Mouse (Mus musculus) forebrain, embryonic 15.5 days (tissue): ENCODE results near the gene Dapk3. TPM values are rescaled to one million over a fixed set of nuclear protein-coding genes. Genes with fewer than 3 reads are reported as not detected.

Source experiments
- ATAC-seq: fragments of 200-750 bp; cut with Nextera tagmentation; replicated peaks from 2 replicates; pipeline ENCODE4 v1.8.0; 2017; ENCODE audit warnings: mild to moderate bottlenecking, moderate TSS enrichment, moderate library complexity
- H3K27ac ChIP-seq: fragments of 300-500 bp; sonication (generic); replicated peaks from 2 replicates; pipeline ENCODE4 v1.5.1; 2015; ENCODE audit warnings: mild to moderate bottlenecking, inconsistent platforms
- H3K27me3 ChIP-seq: fragments of 300-500 bp; sonication (generic); 2 replicates; pipeline ENCODE4 v1.6.1; 2015; ENCODE audit warnings: inconsistent platforms
- H3K36me3 ChIP-seq: fragments of 300-500 bp; sonication (generic); 2 replicates; pipeline ENCODE4 v1.6.1; 2015; ENCODE audit warnings: mild to moderate bottlenecking, inconsistent platforms
- H3K4me1 ChIP-seq: fragments of 300-500 bp; sonication (generic); 2 replicates; pipeline ENCODE4 v1.6.1; 2015; ENCODE audit warnings: inconsistent platforms
- H3K4me2 ChIP-seq: fragments of 300-500 bp; sonication (generic); replicated peaks from 2 replicates; pipeline ENCODE4 v1.6.1; 2015; ENCODE audit warnings: mild to moderate bottlenecking, inconsistent platforms
- H3K4me3 ChIP-seq: fragments of 300-500 bp; sonication (generic); 2 replicates; pipeline ENCODE4 v1.5.1; 2015; ENCODE audit warnings: mild to moderate bottlenecking, inconsistent platforms
- H3K9ac ChIP-seq: fragments of 300-500 bp; sonication (generic); replicated peaks from 2 replicates; pipeline ENCODE4 v1.6.1; 2015; ENCODE audit warnings: mild to moderate bottlenecking, inconsistent platforms
- H3K9me3 ChIP-seq: fragments of 300-500 bp; sonication (generic); 2 replicates; pipeline ENCODE4 v1.6.1; 2016; ENCODE audit warnings: inconsistent platforms
- WGBS: fragments of 180-500 bp; shearing (Covaris S2); methylation state at CpG from one replicate; pipeline ENCODE4 v1.1.7; 2015; ENCODE audit warnings: mixed read lengths; 5-methylcytosine and 5-hydroxymethylcytosine counted together
- polyA plus RNA-seq: library from polyadenylated mRNA; unstranded; fragments of >200 nt; fragmentation: Nextera tagmentation; extraction: Ambion mirVana; gene quantifications from 2 replicates; pipeline ENCODE4 v1.2.1, GENCODE M21; 2015

The Dapk3 gene
- 56.8 and 61.3 TPM in 2 replicates for polyA plus RNA-seq

GRCm38 (mm10) chr10:81182336-81183333 lies at the start of gene Dapk3:
TSS of gene Dapk3 (plus strand) at chr10:81183005.
- 4% methylated on average over 53 of the region's 53 CpGs for WGBS
- Histone ChIP-seq H3K4me2 (peak within 1 kb of the TSS; percentile 49), H3K36me3 (peaks cover 66% of the 10 kb centered on the region), H3K9ac (peak within 1 kb of the TSS; percentile 67), H3K9me3 (no peaks in the 10 kb centered on the region), H3K27ac (peak within 1 kb of the TSS; percentile 90), H3K4me1 (peaks cover 41% of the 10 kb centered on the region), H3K27me3 (no peaks in the 10 kb centered on the region), H3K4me3 (peak within 1 kb of the TSS; percentile 72)
- ATAC-seq, result peak; percentile 93

GRCm38 (mm10) chr10:81134181-81134587 lies 48.6 kb upstream of the Dapk3 start:
- no peak overlapping the region for H3K27ac ChIP-seq
- H3K4me2 ChIP-seq, result no peak overlapping the region
- peaks cover 42% of the 10 kb centered on the region for H3K27me3 ChIP-seq
- H3K9me3 ChIP-seq, result no peaks in the 10 kb centered on the region
- 2% methylated on average over 16 of the region's 16 CpGs for WGBS
- peaks cover 30% of the 10 kb centered on the region for H3K4me1 ChIP-seq
- H3K36me3 ChIP-seq, result no peaks in the 10 kb centered on the region
- no peak overlapping the region for H3K4me3 ChIP-seq
- no peak for ATAC-seq
- no peak overlapping the region for H3K9ac ChIP-seq

GRCm38 (mm10) chr10:81134966-81135681 lies 47.7 kb upstream of the Dapk3 start, which contains the start of gene Zbtb7a:
TSS of gene Zbtb7a (plus strand) at chr10:81135220.
- no peak for ATAC-seq
- Histone ChIP-seq H3K9ac (peak within 1 kb of the TSS; percentile 97), H3K27me3 (peaks cover 36% of the 10 kb centered on the region), H3K4me3 (peak within 1 kb of the TSS; percentile 91), H3K4me1 (peaks cover 36% of the 10 kb centered on the region), H3K36me3 (no peaks in the 10 kb centered on the region), H3K27ac (peak within 1 kb of the TSS; percentile 98), H3K4me2 (peak within 1 kb of the TSS; percentile 93), H3K9me3 (no peaks in the 10 kb centered on the region)
- 2% methylated on average over 40 of the region's 41 CpGs for WGBS

GRCm38 (mm10) chr10:81135831-81136705 lies 46.7 kb upstream of the Dapk3 start:
- H3K4me2 ChIP-seq, result peak overlapping the region; percentile 93
- peak overlapping the region; percentile 97 for H3K9ac ChIP-seq
- H3K27ac ChIP-seq, result peak overlapping the region; percentile 98
- H3K4me1 ChIP-seq, result peaks cover 46% of the 10 kb centered on the region
- peak overlapping the region; percentile 91 for H3K4me3 ChIP-seq
- WGBS, result under 1% methylated on average over 79 of the region's 86 CpGs
- H3K36me3 ChIP-seq, result no peaks in the 10 kb centered on the region
- no peaks in the 10 kb centered on the region for H3K9me3 ChIP-seq
- peaks cover 36% of the 10 kb centered on the region for H3K27me3 ChIP-seq
- ATAC-seq, result peak; percentile 21; the same call in 1 of the 2 replicates

GRCm38 (mm10) chr10:81136706-81137231 lies 46.0 kb upstream of the Dapk3 start:
- peak overlapping the region; percentile 98 for H3K27ac ChIP-seq
- peak; percentile 61 for ATAC-seq
- H3K36me3 ChIP-seq, result no peaks in the 10 kb centered on the region
- H3K9me3 ChIP-seq, result no peaks in the 10 kb centered on the region
- H3K4me2 ChIP-seq, result peak overlapping the region; percentile 93
- 0% methylated on average over 36 of the region's 50 CpGs for WGBS
- H3K27me3 ChIP-seq, result peaks cover 36% of the 10 kb centered on the region
- peaks cover 53% of the 10 kb centered on the region for H3K4me1 ChIP-seq
- peak overlapping the region; percentile 97 for H3K9ac ChIP-seq
- H3K4me3 ChIP-seq, result peak overlapping the region; percentile 91

- ATAC-seq, result peak; percentile 93
- H3K27ac ChIP-seq, result peak overlapping the region; percentile 98
- H3K4me2 ChIP-seq, result peak overlapping the region; percentile 89
- H3K4me3 ChIP-seq, result peak overlapping the region; percentile 91
- WGBS, result under 1% methylated on average over 83 of the region's 89 CpGs
- peaks cover 58% of the 10 kb centered on the region for H3K4me1 ChIP-seq
- peak overlapping the region; percentile 76 for H3K9ac ChIP-seq
- no peaks in the 10 kb centered on the region for H3K9me3 ChIP-seq
- H3K36me3 ChIP-seq, result no peaks in the 10 kb centered on the region
- H3K27me3 ChIP-seq, result peaks cover 33% of the 10 kb centered on the region
Observed at GRCm38 (mm10) chr10:81137252-81138130, 45.3 kb upstream of the Dapk3 start.

- Histone ChIP-seq H3K4me3 (peak overlapping the region; percentile 91), H3K4me2 (peak overlapping the region; percentile 89), H3K4me1 (peaks cover 64% of the 10 kb centered on the region), H3K9ac (peak overlapping the region; percentile 76), H3K36me3 (no peaks in the 10 kb centered on the region), H3K27me3 (peaks cover 27% of the 10 kb centered on the region), H3K9me3 (no peaks in the 10 kb centered on the region), H3K27ac (peak overlapping the region; percentile 84)
- ATAC-seq, result no peak
- under 1% methylated on average over 24 of the region's 24 CpGs for WGBS
Observed at GRCm38 (mm10) chr10:81138131-81138782, 44.5 kb upstream of the Dapk3 start.

- WGBS, result 60% methylated on average over 11 of the region's 11 CpGs
- H3K4me3 ChIP-seq, result peak overlapping the region; percentile 91
- H3K4me2 ChIP-seq, result peak overlapping the region; percentile 89
- no peaks in the 10 kb centered on the region for H3K9me3 ChIP-seq
- H3K27me3 ChIP-seq, result peaks cover 19% of the 10 kb centered on the region
- ATAC-seq, result no peak
- peaks cover 5% of the 10 kb centered on the region for H3K36me3 ChIP-seq
- H3K4me1 ChIP-seq, result peaks cover 64% of the 10 kb centered on the region
- peak overlapping the region; percentile 84; the same call in 1 of the 2 replicates for H3K27ac ChIP-seq
- H3K9ac ChIP-seq, result peak overlapping the region; percentile 76
Observed at GRCm38 (mm10) chr10:81138821-81139528, 43.8 kb upstream of the Dapk3 start.

- Histone ChIP-seq H3K36me3 (peaks cover 10% of the 10 kb centered on the region), H3K4me3 (0 out of 2 replicates have a peak overlapping the region, but pooled peaks have one; percentile 91), H3K4me2 (0 out of 2 replicates have a peak overlapping the region, but pooled peaks have one; percentile 89), H3K9ac (no peak overlapping the region), H3K4me1 (peaks cover 64% of the 10 kb centered on the region), H3K27me3 (peaks cover 14% of the 10 kb centered on the region), H3K9me3 (no peaks in the 10 kb centered on the region), H3K27ac (0 out of 2 replicates have a peak overlapping the region, but pooled peaks have one; percentile 9)
- ATAC-seq, result no peak
- WGBS, result 81% methylated on average over 4 of the region's 4 CpGs
Observed at GRCm38 (mm10) chr10:81139529-81139846, 43.3 kb upstream of the Dapk3 start.
